Mouse (Mus musculus) R1 (cell line): ENCODE measurements around the gene Clhc1.
A peak's percentile ranks its signal among the peaks of the same experiment; 100 is the strongest.

ENCODE experiments used
- DNase-seq: peaks from one replicate; pipeline ENCODE4 v3.0.0-alpha.2; 2018; ENCODE audit warnings: low read depth, low spot score

The Clhc1 gene

GRCm38 (mm10) chr11:29560990-29561389, 13.2 kb downstream of the Clhc1 start:
- no peak for DNase-seq

GRCm38 (mm10) chr11:29563406-29563805, 15.7 kb downstream of the Clhc1 start:
- no peak for DNase-seq

GRCm38 (mm10) chr11:29571536-29571935, 23.8 kb downstream of the Clhc1 start:
- DNase-seq = no peak

- DNase-seq = no peak
Measured at GRCm38 (mm10) chr11:29572656-29573055, 24.9 kb downstream of the Clhc1 start.

GRCm38 (mm10) chr11:29579610-29580009, 31.9 kb downstream of the Clhc1 start:
- DNase-seq = peak; percentile 32

- peak; percentile 68 for DNase-seq
Measured at GRCm38 (mm10) chr11:29595217-29595616, 47.5 kb downstream of the Clhc1 start.

- DNase-seq = peak; percentile 97
Measured at GRCm38 (mm10) chr11:29597159-29597558, 49.4 kb downstream of the Clhc1 start.

- DNase-seq = no peak
Measured at GRCm38 (mm10) chr11:29599000-29599399, 51.2 kb downstream of the Clhc1 start.

GRCm38 (mm10) chr11:29603581-29603980, 55.8 kb downstream of the Clhc1 start:
- DNase-seq = peak; percentile 84

- no peak for DNase-seq
Measured at GRCm38 (mm10) chr11:29607465-29607990, 59.8 kb downstream of the Clhc1 start.

GRCm38 (mm10) chr11:29609756-29610468, 62.2 kb downstream of the Clhc1 start:
- DNase-seq = peak; percentile 44

- no peak for DNase-seq
Measured at GRCm38 (mm10) chr11:29612007-29612406, 64.3 kb downstream of the Clhc1 start.

- no peak for DNase-seq
Measured at GRCm38 (mm10) chr11:29613185-29613735, 65.5 kb downstream of the Clhc1 start.

GRCm38 (mm10) chr11:29614217-29614924, 66.6 kb downstream of the Clhc1 start:
- DNase-seq = no peak

- DNase-seq = no peak
Measured at GRCm38 (mm10) chr11:29622030-29622790, 74.5 kb downstream of the Clhc1 start.

GRCm38 (mm10) chr11:29623327-29623726, 75.6 kb downstream of the Clhc1 start:
- DNase-seq = no peak

GRCm38 (mm10) chr11:29626541-29626940, 78.8 kb downstream of the Clhc1 start:
- no peak for DNase-seq

GRCm38 (mm10) chr11:29627706-29628105, 80.0 kb downstream of the Clhc1 start:
- no peak for DNase-seq
